ENCODE assay signal across 8 mouse cellular contexts in genomic region chrX:12127106-12127670, GRCm38 (mm10). TPM values are rescaled to one million over a fixed set of nuclear protein-coding genes. Genes with fewer than 3 reads are reported as not detected.
A peak's percentile ranks its signal among the peaks of the same experiment; 100 is the strongest.
DNase-seq lines count a peak whose midpoint lies in the region; ATAC-seq and TF ChIP-seq lines count a peak whose summit lies in the region.

No protein-coding gene starts in this region.

- no peaks in the 10 kb centered on the region for H3K27me3 ChIP-seq in CH12.LX (replicated peaks)
- H3K27me3 ChIP-seq in forebrain, embryonic 15.5 days, result peaks cover 32% of the 10 kb centered on the region; the same call in 1 of the 2 replicates

- WGBS in forebrain, embryonic 15.5 days, result 7% methylated on average over 24 of the region's 24 CpGs
- 29% methylated on average over 22 of the region's 24 CpGs for WGBS in macrophage (ENCODE audit: missing documents)

- in situ Hi-C loops in CH12.LX (cut with MboI; ENCODE audit: low pct_ligation_motif_present, low pct_unique_long_range_greater_than_20kb, low sequenced_read_pairs), result loop anchor here (5.0 kb wide), 1 partner anchor 40 kb away; no protein-coding TSS in a partner anchor

- no peak for TF ChIP-seq EP300 in CH12.LX (IDR thresholded peaks at IDR 0.05; ENCODE audit: low read length)

- no peak for TF ChIP-seq CTCF in CH12.LX (conservative IDR thresholded peaks at IDR 0.05 in 1 of 2, IDR thresholded peaks at IDR 0.05 in 1 of 2; ENCODE audit: low read depth in 2 of 2, low read length in 2 of 2)

- no peak for TF ChIP-seq RAD21 in CH12.LX (IDR thresholded peaks at IDR 0.05; ENCODE audit: low read depth, low read length)

- no peak for TF ChIP-seq POLR2A in CH12.LX (IDR thresholded peaks at IDR 0.05; ENCODE audit: low read depth, low read length)

- H3K27ac ChIP-seq in CH12.LX (ENCODE audit: insufficient read depth, low read depth) (peak overlapping the region; percentile 49; the same call in 1 of the 2 replicates), macrophage (no peak overlapping the region)
- H3K27ac ChIP-seq in forebrain, embryonic 15.5 days (replicated peaks), result no peak overlapping the region; the same call in 1 of the 2 replicates

- dilution Hi-C loops in CH12.LX (cut with MboI; ENCODE audit: extremely low pct_ligation_motif_present, extremely low pct_unique_long_range_greater_than_20kb, low sequenced_read_pairs), result no loop called here

- H3K4me3 ChIP-seq in CH12.LX (replicated peaks in 1 of 3; ENCODE audit: low read depth in 2 of 3, low read length in 2 of 3, poor library complexity in 1 of 3), result peak overlapping the region; percentile 53 to 75 (median 58)
- peak overlapping the region; percentile 65 for H3K4me3 ChIP-seq in forebrain, embryonic 15.5 days
- peak overlapping the region; percentile 25 for H3K4me3 ChIP-seq in macrophage (ENCODE audit: inconsistent target)

- H3K36me3 ChIP-seq in CH12.LX (replicated peaks in 1 of 2; ENCODE audit: control insufficient read depth in 1 of 2, insufficient read depth in 1 of 2, low read length in 1 of 2), result no peaks in the 10 kb centered on the region
- no peaks in the 10 kb centered on the region for H3K36me3 ChIP-seq in forebrain, embryonic 15.5 days
- H3K36me3 ChIP-seq in macrophage (ENCODE audit: inconsistent target), result no peaks in the 10 kb centered on the region

- H3K4me1 ChIP-seq in CH12.LX (ENCODE audit: control insufficient read depth in 1 of 2, insufficient read depth in 2 of 2), result peaks cover 10 to 51% of the 10 kb centered on the region in 2 experiments
- H3K4me1 ChIP-seq in forebrain, embryonic 15.5 days, result peaks cover 41% of the 10 kb centered on the region

- no peaks in the 10 kb centered on the region for H3K9me3 ChIP-seq in CH12.LX (replicated peaks; ENCODE audit: low read length)
- H3K9me3 ChIP-seq in forebrain, embryonic 15.5 days, result no peaks in the 10 kb centered on the region

- ATAC-seq in forebrain, embryonic 15.5 days (replicated peaks), result no peak

- peak overlapping the region; percentile 73 for H3K4me2 ChIP-seq in CH12.LX (ENCODE audit: insufficient read depth, low read depth, poor library complexity, severe bottlenecking)
- H3K4me2 ChIP-seq in forebrain, embryonic 15.5 days (replicated peaks), result peak overlapping the region; percentile 63

- H3K9ac ChIP-seq in CH12.LX (ENCODE audit: insufficient read depth, low read depth), result peak overlapping the region; percentile 76
- H3K9ac ChIP-seq in forebrain, embryonic 15.5 days (replicated peaks), result peak overlapping the region; percentile 79

- H3K79me2 ChIP-seq in CH12.LX (replicated peaks; ENCODE audit: control insufficient read depth, extremely low read depth, insufficient read depth, poor library complexity, severe bottlenecking), result peaks cover 27% of the 10 kb centered on the region
- no peaks in the 10 kb centered on the region for H3K79me2 ChIP-seq in macrophage (ENCODE audit: inconsistent target)

- DNase-seq in heart, adult 11 months, result peak; percentile 87
- no peak for DNase-seq in heart, adult 18-20 months
- DNase-seq in CH12.LX (ENCODE audit: extremely low read depth), result no peak
- DNase-seq in left cerebral cortex, adult 18-20 months (ENCODE audit: low spot score in 2 of 2), result no peak
- no peak for DNase-seq in urinary bladder, postnatal 4 days (ENCODE audit: low spot score in 2 of 2)
- no peak for DNase-seq in natural killer cell, adult 2 months (ENCODE audit: low spot score in 2 of 2)

TF ChIP-seq in CH12.LX, 34 proteins besides CTCF, POLR2A, EP300 and RAD21:
- TF ChIP-seq NELFE (IDR thresholded peaks at IDR 0.05; ENCODE audit: low read depth, low read length) (no peak), USF1 (IDR thresholded peaks at IDR 0.05; ENCODE audit: low read depth, low read length) (no peak), MXI1 (IDR thresholded peaks at IDR 0.05; ENCODE audit: low read depth, low read length) (no peak), ETS1 (conservative IDR thresholded peaks at IDR 0.05; ENCODE audit: low read depth, low read length) (no peak), POLR2AphosphoS2 (IDR thresholded peaks at IDR 0.05; ENCODE audit: low read depth, low read length) (no peak)

RNA-seq across cellular contexts. Expression of gene Bcor, which starts 33.0 kb away (rescaled TPM):
- 10 to 100 TPM; 16.7 to 20.5 TPM for total RNA-seq in heart, adult 18-20 months (2021)
- total RNA-seq in CH12.LX (2012; rRNA removed), result 40.0 and 41.1 TPM in 2 replicates
- 14.3 and 14.6 TPM in 2 replicates for total RNA-seq in CH12.LX (2014; rRNA removed)
- 29.6 and 33.8 TPM in 2 replicates for polyA plus RNA-seq in CH12.LX (2012; ENCODE audit: insufficient read length, low read depth)
- polyA plus RNA-seq in forebrain, embryonic 15.5 days (2015; fragmentation: Nextera tagmentation; extraction: Ambion mirVana), result 18.6 and 18.8 TPM in 2 replicates
- 100 to 1,000 TPM in 2 of 26 experiments, 10 to 100 TPM in 24; 15.3 to 177 (median 30.9) TPM for total RNA-seq in macrophage (2018; cell fraction: chromatin; rRNA removed)
- 10 to 100 TPM; 13.1 to 93.5 (median 21.7) TPM for total RNA-seq in macrophage (2018; cell fraction: cytosol; rRNA removed)
- total RNA-seq in macrophage (2018; cell fraction: nucleus; rRNA removed), result 100 to 1,000 TPM in 1 of 26 experiments, 10 to 100 TPM in 25; 14.2 to 120 (median 21.9) TPM
- polyA plus RNA-seq in macrophage (2018), result 12.8 to 15.2 TPM (median 13.3 TPM) in 3 replicates
- total RNA-seq in left cerebral cortex, adult 18-20 months (2021), result 10 to 100 TPM; 36.2 to 37.7 TPM
